Mouse (Mus musculus) CH12.LX (cell line): ENCODE measurements around the gene Spred2.

Source experiments
- BHLHE40 ChIP-seq: IDR thresholded peaks from 2 replicates; pipeline ENCODE4 v1.6.1; 2011; ENCODE audit warnings: mild to moderate bottlenecking, low read depth, low read length, improper control_type of control experiment
- CHD2 ChIP-seq: IDR thresholded peaks from 2 replicates; pipeline ENCODE4 v1.6.1; 2011; ENCODE audit warnings: low read length, improper control_type of control experiment
- POLR2A ChIP-seq: IDR thresholded peaks from 2 replicates; pipeline ENCODE4 v1.6.1; 2011; ENCODE audit warnings: low read depth, mild to moderate bottlenecking, improper control_type of control experiment, low read length

GRCm38 (mm10) chr11:19875551-19875950, 48.6 kb upstream of the Spred2 start:
- TF ChIP-seq CHD2 (no peak), POLR2A (no peak), BHLHE40 (no peak)
